Mouse (Mus musculus) adrenal gland, postnatal 36 days (tissue): Measurements from ENCODE around the gene Stx1a. TPM values are rescaled to one million over a fixed set of nuclear protein-coding genes. Genes with fewer than 3 reads are reported as not detected.

Source experiments
- DNase-seq, 2 experiments: peaks; one replicate each; pipeline ENCODE4 v3.0.0; 2021; ENCODE audit warnings: mixed read lengths in 1 of 2
- long read RNA-seq, 2 experiments: library from polyadenylated mRNA; stranded (forward); transcript quantifications; one replicate each; pipeline ENCODE4 v2.0.0; 2021; ENCODE audit warnings: borderline sequencing depth in 2 of 2
- total RNA-seq, 2 experiments: library from RNA; stranded (reverse); gene quantifications; 2 replicates each; pipeline ENCODE4 v1.2.3; 2021

Gene Stx1a
- total RNA-seq = 1 to 10 TPM; 6.8 to 7.7 TPM
- long read RNA-seq, experiment 1, transcript Stx1a-204 (10 exons, 2,167 nt) = major isoform, 5 of 11 reads
- long read RNA-seq, experiment 1, partial matches to known transcripts = 1 of 11 reads
- long read RNA-seq, experiment 1, other reads (novel, unspliced or antisense) = 4 of 11 reads
- long read RNA-seq, experiment 2, partial matches to known transcripts = 2 of 3 reads
- long read RNA-seq, experiment 2, other reads (novel, unspliced or antisense) = 1 of 3 reads

- peak; percentile 92 to 94 for DNase-seq
These were observed at the start of gene Stx1a for GRCm38 (mm10) chr5:135023344-135024173. TSS of gene Stx1a (plus strand) at chr5:135023482.

GRCm38 (mm10) chr5:134973526-134973925, 49.8 kb upstream of the Stx1a start:
- DNase-seq = no peak

GRCm38 (mm10) chr5:134974294-134974693, 49.0 kb upstream of the Stx1a start:
- no peak for DNase-seq

- no peak for DNase-seq
These were observed 48.4 kb upstream of the Stx1a start for GRCm38 (mm10) chr5:134974921-134975320.

- DNase-seq = no peak
These were observed 47.1 kb upstream of the Stx1a start for GRCm38 (mm10) chr5:134976164-134976563.

GRCm38 (mm10) chr5:134976577-134977250, 46.6 kb upstream of the Stx1a start:
- DNase-seq = peak; percentile 19 to 34

GRCm38 (mm10) chr5:134977837-134978236, 45.4 kb upstream of the Stx1a start:
- DNase-seq = no peak

- DNase-seq = no peak
These were observed 42.1 kb upstream of the Stx1a start for GRCm38 (mm10) chr5:134981149-134981548.

- no peak for DNase-seq
These were observed 40.2 kb upstream of the Stx1a start for GRCm38 (mm10) chr5:134983111-134983510.

- DNase-seq = no peak
These were observed 39.5 kb upstream of the Stx1a start for GRCm38 (mm10) chr5:134983771-134984170.

- peak in 1 of 2 experiments; percentile 59 for DNase-seq
These were observed 37.5 kb upstream of the Stx1a start, which contains the start of gene Cldn3 for GRCm38 (mm10) chr5:134985633-134986297. TSS of gene Cldn3 (plus strand) at chr5:134986214.

- no peak for DNase-seq
These were observed 36.7 kb upstream of the Stx1a start for GRCm38 (mm10) chr5:134986298-134987268.

GRCm38 (mm10) chr5:134989166-134989565, 34.1 kb upstream of the Stx1a start:
- DNase-seq = no peak

GRCm38 (mm10) chr5:134989741-134990140, 33.5 kb upstream of the Stx1a start:
- DNase-seq = no peak

- peak; percentile 40 to 61 for DNase-seq
These were observed 30.7 kb upstream of the Stx1a start for GRCm38 (mm10) chr5:134992566-134992965.

GRCm38 (mm10) chr5:134998359-134998758, 24.9 kb upstream of the Stx1a start:
- no peak for DNase-seq

GRCm38 (mm10) chr5:134999797-135000196, 23.5 kb upstream of the Stx1a start:
- DNase-seq = no peak

- no peak for DNase-seq
These were observed 22.5 kb upstream of the Stx1a start for GRCm38 (mm10) chr5:135000751-135001150.

- DNase-seq = peak in 1 of 2 experiments; percentile 43
These were observed 22.0 kb upstream of the Stx1a start for GRCm38 (mm10) chr5:135001309-135001708.

GRCm38 (mm10) chr5:135002151-135002550, 21.1 kb upstream of the Stx1a start:
- no peak for DNase-seq
